Mouse (Mus musculus) liver, adult 2 months (tissue): ENCODE data around the gene Cacna2d1.

ENCODE experiments used
- CTCF ChIP-seq: fragments of 200-500 bp; IDR thresholded peaks from 2 replicates; pipeline ENCODE4 v1.5.1; 2011; ENCODE audit warnings: low read depth, low read length, control low read depth
- POLR2A ChIP-seq: fragments of 200-500 bp; IDR thresholded peaks from 2 replicates; pipeline ENCODE4 v1.6.1; 2011; ENCODE audit warnings: low read length, control low read depth; ENCODE audit not compliant: insufficient read depth; ENCODE audit errors: extremely low read depth

GRCm38 (mm10) chr5:16155375-16156284, 221.1 kb downstream of the Cacna2d1 start:
- no peak for TF ChIP-seq POLR2A
- no peak for TF ChIP-seq CTCF
